Mouse (Mus musculus): ENCODE data around the gene Fam117a. TPM values are rescaled to one million over a fixed set of nuclear protein-coding genes. Genes with fewer than 3 reads are reported as not detected.

Fam117a gene
- polyA plus RNA-seq, 1 experiment from 2014 or later: 9.6 TPM

DNA sequence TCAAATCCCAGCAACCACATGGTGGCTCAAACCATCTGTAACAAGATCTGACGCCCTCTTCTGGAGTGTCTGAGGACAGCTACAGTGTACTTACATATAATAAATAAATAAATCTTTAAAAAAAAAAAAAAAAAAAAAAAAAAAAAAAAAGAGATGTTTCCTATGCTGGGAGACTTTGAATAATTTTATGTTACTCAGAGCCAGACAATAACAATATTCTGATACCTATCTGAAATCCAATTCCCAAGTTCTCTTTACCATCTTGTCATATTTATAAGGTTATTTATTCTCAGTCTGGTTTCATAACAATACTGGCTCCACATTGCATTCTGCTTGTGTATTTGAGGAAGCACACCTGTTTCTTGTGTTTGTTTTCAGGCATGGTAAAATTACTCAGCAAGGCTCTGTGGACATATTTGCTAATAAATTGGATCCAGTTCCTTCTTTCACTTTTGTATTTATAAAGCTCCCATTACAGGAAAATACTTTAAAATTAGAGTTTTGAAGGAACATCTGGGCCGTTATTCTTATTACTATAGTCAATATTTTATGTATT is 84.1 kb downstream of the Fam117a start:
- Histone ChIP-seq H3K4me2 (replicated peaks) (no peak overlapping the region), H3K4me1 (replicated peaks) (peaks cover 2% of the 10 kb centered on the region; the same call in 1 of the 2 replicates), H3K27ac (no peak overlapping the region), H3K36me3 (no peaks in the 10 kb centered on the region), H3K4me3 (replicated peaks) (no peak overlapping the region), H3K9me3 (no peaks in the 10 kb centered on the region), H3K27me3 (replicated peaks) (no peaks in the 10 kb centered on the region), H3K9ac (no peak overlapping the region)
- ATAC-seq: no peak
- 73% methylated on average over 2 of the region's 2 CpGs for WGBS

DNA sequence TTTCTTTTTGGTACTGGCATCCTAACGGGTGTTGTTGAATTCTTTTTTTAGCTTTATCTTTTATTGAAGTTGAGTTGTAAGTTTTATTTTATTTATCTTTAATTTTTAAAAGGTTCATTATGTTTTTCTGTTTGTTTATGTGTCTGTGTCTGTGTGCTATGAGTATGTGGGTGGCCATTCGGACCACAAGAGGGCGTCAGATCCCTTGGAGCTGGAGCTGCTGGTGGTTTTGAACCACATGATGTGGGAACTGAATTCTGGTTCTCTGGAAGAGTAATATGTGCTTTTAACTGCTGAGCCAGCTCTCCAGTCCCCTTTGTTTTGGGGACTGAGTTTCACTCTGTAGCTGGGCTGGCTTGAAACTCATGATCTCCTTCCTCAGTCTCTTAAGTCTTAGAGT is 86.7 kb downstream of the Fam117a start:
- Histone ChIP-seq H3K4me3 (replicated peaks) (no peak overlapping the region), H3K27me3 (replicated peaks) (no peaks in the 10 kb centered on the region), H3K9me3 (no peaks in the 10 kb centered on the region), H3K4me1 (replicated peaks) (no peaks in the 10 kb centered on the region), H3K36me3 (no peaks in the 10 kb centered on the region), H3K9ac (no peak overlapping the region), H3K27ac (no peak overlapping the region), H3K4me2 (replicated peaks) (no peak overlapping the region)
- ATAC-seq: no peak
- WGBS: 84% methylated on average over 3 of the region's 3 CpGs

DNA sequence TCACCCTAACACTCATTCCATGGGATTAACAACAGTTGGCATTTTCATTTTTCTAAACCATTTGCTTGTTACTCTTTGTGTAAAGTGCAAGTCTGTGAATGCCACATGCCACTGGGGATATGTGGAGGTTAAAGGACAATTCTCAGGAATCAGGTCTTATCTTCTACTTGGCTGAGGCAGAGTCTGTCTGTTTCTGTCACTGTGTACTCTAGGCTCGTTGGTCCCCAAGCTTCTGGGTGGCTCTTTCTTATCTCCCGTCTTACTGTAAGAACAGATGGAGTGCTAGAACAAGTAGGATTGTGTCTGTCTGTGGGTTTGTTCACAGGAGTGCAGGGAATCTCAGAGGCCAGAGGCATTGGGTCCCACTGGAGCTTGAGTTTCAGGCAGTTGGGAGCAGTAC is 94.5 kb downstream of the Fam117a start:
- H3K9ac ChIP-seq: no peak overlapping the region

More for the DNA sequence above, 94.5 kb downstream of the Fam117a start:
- Histone ChIP-seq H3K4me2 (replicated peaks) (no peak overlapping the region), H3K4me1 (replicated peaks) (no peaks in the 10 kb centered on the region), H3K27me3 (replicated peaks) (no peaks in the 10 kb centered on the region), H3K27ac (no peak overlapping the region), H3K36me3 (no peaks in the 10 kb centered on the region), H3K9me3 (no peaks in the 10 kb centered on the region), H3K4me3 (replicated peaks) (no peak overlapping the region)
- WGBS: 64% methylated on average over 2 of the region's 2 CpGs
- no peak for ATAC-seq

Other genes starting within 250 kb of the Fam117a start
- gene Dlx3, start 216.9 kb upstream of the Fam117a start, polyA plus RNA-seq (2015; fragmentation: Nextera tagmentation; extraction: Ambion mirVana): 0.60 and 0.88 TPM in 2 replicates
- 0.10 and 0.16 TPM in 2 replicates for gene Dlx4, start 190.8 kb upstream of the Fam117a start, polyA plus RNA-seq (2015; fragmentation: Nextera tagmentation; extraction: Ambion mirVana)
- gene Tac4, start 75.5 kb upstream of the Fam117a start, polyA plus RNA-seq (2015; fragmentation: Nextera tagmentation; extraction: Ambion mirVana): not detected in 2 replicates
- 67.3 and 68.7 TPM in 2 replicates for gene Kat7, start 26.8 kb upstream of the Fam117a start, polyA plus RNA-seq (2015; fragmentation: Nextera tagmentation; extraction: Ambion mirVana)
- 103 and 108 TPM in 2 replicates for gene Slc35b1, start 47.7 kb downstream of the Fam117a start, polyA plus RNA-seq (2015; fragmentation: Nextera tagmentation; extraction: Ambion mirVana)
- 127 and 130 TPM in 2 replicates for gene Spop, start 77.1 kb downstream of the Fam117a start, polyA plus RNA-seq (2015; fragmentation: Nextera tagmentation; extraction: Ambion mirVana)
- gene Nxph3, start 177.6 kb downstream of the Fam117a start, polyA plus RNA-seq (2015; fragmentation: Nextera tagmentation; extraction: Ambion mirVana): 0.46 and 0.58 TPM in 2 replicates